Mouse (Mus musculus) lung, postnatal 14 days (tissue): Measurements from ENCODE around the gene Nfasc.

Experiments
- DNase-seq: peaks from one replicate; pipeline ENCODE4 v3.0.0; 2021

Gene Nfasc

GRCm38 (mm10) chr1:132641049-132641795 is 100.4 kb downstream of the Nfasc start:
- DNase-seq: no peak

DNA sequence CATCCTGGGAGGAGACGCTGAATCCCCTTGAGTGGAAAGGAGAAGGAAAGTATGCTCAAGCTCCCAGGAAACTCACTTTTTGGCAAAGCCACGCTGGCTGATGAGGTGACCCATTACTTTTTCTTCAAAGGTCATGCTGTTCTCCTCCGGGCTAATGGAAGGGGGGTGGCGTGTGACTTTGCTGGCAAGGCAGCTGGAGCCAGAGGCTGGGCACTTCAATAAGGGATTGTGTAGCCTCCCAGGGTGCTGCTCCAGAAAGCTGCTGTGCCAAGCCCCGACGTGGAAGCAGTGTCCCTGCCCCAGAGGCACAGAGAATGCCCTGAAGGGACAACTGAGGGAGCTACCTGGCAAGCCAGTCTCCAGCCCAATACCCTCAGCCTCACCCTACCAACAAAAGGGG is 101.3 kb downstream of the Nfasc start:
- DNase-seq: no peak

GRCm38 (mm10) chr1:132637346-132637745 is 104.3 kb downstream of the Nfasc start:
- no peak for DNase-seq

DNA sequence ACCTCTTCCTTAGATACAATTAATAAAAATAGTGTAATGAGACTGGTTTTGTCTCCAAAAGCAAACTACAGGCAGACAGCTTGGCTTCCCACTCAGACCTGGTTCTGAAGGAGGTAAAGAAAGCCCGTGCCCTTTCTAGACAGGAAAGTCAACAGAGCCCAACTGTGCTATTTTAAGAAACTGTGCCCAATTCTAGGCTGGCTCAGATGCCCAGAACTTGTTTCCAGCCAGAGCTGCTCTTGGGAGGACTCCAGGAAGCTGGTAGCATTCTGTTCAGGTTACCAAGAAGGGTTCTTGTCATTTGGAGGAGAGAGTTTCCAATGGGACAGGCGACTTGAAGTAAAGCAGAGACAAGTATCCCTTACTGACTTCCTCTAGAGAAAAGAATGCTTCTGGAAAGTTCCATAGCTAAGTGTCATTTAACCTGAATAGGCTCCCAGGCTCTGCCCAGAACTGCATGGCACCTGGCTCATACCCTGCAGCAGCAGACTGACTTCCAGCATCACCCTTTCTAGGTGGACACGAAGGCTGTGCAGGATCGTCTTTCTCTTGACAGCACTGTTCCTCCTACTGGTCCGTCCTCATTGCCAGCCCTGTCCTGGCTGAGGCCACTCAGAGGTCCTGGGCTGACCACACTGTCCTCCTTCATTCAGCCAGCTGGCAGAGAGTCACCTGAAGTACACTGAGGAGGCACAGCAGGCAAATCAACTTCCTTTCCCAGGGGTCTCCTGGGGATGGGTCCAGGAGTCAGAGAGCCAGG is 111.8 kb downstream of the Nfasc start:
- DNase-seq: no peak

- no peak for DNase-seq
Observed at GRCm38 (mm10) chr1:132628599-132628998, 113.0 kb downstream of the Nfasc start.

GRCm38 (mm10) chr1:132628183-132628582 is 113.4 kb downstream of the Nfasc start:
- no peak for DNase-seq

DNA sequence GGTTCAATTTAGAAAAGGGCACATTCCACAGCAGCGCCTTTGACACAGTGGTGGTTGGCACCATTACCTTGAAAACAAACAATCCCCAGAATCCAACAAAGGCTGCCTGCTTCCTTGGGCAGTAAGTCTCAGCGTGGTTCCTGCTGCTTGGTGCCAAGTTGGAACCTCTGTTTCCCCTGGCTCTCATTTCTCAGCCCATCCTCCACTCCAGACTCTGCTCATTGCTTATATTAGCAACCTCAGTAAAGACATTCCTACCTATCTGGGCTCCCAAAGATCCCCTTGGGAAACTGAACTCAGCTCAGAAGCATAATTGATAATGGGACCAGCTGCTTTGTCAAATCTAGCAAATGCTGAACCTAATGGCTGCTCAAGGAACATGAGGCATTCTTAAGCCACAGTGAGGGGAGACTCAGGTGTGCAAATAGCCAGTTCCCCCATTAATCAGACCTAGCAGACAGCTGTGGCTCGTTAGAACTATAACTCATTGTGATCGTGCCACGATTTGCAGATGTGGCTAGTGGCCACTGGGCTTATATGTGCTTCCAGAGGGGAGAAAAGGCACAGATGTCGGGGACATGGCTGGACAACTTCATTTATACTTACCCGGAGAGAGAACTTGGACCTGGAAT is 115.4 kb downstream of the Nfasc start:
- DNase-seq: no peak

DNA sequence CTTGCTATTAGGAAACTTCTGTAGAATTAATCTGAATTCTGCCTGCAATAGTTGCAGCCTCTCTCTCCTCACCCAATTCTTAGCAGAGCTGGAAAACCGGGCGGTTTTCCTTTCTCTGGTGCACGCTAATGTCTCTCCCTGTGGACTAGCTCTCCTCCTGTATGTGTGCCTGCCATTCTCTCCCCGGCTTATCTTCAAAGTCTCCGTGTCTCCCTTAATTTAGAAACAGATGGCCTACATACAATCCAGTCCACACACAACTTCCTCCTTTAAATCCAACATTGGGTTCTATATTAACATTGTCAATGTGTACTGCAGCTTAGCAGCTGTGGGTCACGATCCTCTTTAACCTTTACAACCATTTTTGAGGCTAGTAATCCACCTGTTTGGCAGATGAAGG is 116.6 kb downstream of the Nfasc start:
- DNase-seq: no peak

DNA sequence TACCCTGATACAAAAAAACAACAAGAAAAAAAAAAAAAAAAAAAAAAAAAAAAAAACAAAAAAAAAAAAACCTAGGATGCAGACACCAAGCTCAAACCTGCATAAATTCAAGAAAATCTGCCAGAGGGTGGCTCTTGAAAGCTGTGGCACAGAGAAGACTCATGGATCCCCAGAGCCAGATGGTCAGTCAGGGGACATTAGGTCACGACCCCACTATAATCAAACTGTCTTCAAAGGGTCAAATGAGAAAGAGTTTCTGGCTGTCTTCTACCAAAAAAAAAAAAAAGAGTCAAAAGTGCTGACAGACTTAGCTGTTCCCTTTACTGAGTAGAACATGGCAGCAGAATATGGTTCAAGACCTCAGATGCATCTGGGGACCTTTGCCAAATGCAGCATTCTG is 117.1 kb downstream of the Nfasc start:
- DNase-seq: no peak

GRCm38 (mm10) chr1:132623641-132624336 is 117.8 kb downstream of the Nfasc start:
- DNase-seq: no peak

GRCm38 (mm10) chr1:132612066-132612465 is 129.5 kb downstream of the Nfasc start:
- no peak for DNase-seq

DNA sequence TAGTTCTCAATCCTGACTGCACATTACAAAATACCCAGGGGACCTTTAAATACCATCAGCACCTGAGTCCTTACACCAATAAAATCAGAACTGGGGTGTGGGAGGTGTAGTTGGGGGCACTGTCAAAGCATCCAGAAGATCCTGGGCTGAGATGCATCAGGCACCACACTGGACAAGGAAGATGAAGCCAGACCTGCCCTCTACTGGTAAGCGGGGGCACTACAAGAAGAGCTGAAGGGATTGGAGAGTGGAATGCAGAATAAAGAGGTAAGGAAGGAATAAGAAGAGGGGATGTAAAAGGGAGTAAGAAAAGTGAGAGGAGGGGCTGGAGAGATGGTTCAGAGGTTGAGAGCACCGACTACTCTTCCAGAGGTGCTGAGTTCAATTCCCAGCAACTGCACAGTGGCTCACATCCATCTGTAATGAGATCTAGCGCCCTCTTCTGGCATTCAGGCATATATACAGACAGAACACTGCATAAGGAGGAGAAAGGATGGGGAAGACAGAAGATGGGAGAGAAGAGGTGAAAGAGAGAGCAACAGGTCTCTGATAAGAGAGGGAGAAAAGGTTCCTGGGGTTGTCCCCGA is 132.5 kb downstream of the Nfasc start:
- DNase-seq: peak; percentile 62

DNA sequence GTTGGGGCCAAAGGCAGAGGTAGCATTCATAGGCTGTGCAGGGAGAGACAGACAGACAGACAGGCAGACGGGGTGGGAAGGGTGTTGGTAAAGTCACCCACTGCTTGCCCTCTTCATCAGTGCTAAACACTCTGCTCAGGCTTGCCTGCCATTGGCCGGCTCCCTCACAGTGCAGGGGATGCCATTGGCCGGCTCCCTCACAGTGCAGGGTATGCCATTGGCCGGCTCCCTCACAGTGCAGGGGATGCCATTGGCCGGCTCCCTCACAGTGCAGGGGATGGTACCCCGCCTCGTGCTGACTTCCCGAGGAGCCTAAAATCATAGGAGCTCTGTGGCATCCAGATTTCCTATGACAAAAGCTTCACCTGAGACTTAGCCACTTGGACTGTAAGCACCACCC is 139.4 kb downstream of the Nfasc start:
- DNase-seq: no peak

- DNase-seq: no peak
Observed at GRCm38 (mm10) chr1:132598024-132598423, 143.6 kb downstream of the Nfasc start.

DNA sequence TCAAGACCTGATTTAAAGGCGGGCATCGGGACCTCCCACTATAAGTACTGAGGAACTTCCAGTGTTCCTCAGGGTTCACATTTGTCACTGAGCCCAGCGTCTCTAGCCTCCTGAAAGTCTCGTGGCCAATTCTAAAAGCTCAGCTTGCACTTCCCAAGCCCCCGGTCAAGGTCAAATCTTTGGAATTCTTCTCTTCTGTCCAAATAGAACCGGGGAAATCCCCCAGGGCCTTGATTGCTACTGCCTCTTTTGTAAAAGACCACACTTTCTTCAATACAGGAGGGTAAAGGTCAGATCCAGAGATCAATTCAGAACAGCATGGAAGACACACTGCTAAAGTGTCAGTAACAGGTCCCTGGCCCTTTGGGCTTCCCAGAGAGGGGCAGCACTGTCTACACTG is 145.9 kb downstream of the Nfasc start:
- no peak for DNase-seq

- DNase-seq: peak; percentile 69
Observed at GRCm38 (mm10) chr1:132594587-132594986, 147.0 kb downstream of the Nfasc start.

DNA sequence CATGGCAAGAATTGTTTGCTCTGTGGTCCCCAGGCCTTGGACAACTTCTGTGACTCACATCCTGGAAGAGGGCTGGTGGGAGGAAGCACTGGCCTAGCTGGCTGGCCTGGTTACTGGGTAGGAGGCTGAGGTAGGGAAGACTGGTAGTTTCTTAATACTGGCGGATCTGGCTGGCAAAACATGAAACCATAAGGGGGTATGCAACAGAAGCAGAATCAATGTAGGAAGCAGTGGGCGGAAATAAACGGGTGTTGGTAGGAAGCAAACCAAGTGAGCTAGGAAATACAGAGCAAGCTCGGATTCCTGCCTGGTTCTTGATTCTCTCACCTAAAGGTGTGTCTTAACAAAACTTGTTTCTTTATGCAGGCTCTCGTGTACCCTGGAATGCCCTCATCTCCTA is 149.5 kb downstream of the Nfasc start:
- no peak for DNase-seq

- no peak for DNase-seq
Observed at GRCm38 (mm10) chr1:132591399-132591930, 150.1 kb downstream of the Nfasc start.

DNA sequence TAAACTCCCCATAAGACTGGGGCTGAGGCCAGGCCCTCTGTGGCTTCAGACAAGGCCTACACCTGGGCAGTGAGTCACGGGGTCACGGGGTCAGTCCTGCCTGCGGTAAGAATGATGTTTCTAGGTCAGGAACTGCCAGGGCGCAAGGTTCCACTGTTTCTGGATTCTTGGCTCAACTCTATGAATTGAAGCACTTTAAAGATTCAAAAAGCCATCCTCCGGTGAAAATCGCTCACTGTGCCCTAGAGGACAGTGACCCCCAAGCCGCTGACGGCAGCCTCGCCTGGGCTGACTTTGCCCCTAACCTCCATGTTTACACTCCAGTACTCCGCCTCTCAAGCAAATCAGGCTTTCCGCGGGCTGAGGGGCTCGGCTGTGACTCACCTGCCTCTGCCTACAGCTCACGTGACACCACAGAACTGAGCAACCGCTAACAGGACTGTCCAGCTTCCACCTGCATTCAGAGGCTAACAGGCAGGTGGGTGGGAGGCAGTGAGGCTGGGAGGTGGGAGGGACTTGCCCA is 154.9 kb downstream of the Nfasc start:
- no peak for DNase-seq

- DNase-seq: no peak
Observed at GRCm38 (mm10) chr1:132585376-132585775, 156.2 kb downstream of the Nfasc start.

DNA sequence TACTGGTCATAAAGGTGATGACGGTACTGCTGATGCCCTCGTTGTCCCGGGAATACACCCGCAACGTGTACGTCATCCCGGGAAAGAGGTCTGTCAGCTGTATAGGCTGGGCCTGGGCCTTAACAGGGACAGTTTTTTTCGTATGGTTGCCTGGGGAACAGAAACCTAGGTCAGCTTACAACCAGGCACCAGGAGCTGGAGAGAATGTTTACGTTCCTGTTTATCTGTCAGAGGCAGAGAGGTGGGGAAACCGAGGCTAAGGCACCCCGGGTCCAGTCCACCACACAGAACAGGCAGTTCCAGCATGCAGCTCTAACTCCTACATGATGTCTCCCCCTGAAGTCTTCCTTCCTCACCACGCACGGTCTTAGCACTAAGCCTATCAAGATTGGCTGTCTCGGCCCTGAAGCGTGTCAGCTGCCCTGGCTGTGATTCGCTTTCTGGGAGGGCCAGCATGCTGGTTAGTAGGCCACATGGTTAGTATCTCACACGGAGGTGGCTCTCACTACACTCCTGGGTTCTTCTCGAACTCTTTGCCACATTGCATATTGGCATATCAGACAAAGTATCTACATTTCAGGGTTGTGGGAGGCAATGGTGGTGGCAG is 158.5 kb downstream of the Nfasc start:
- no peak for DNase-seq
